In genomic region chr3:144570816-144571487, GRCm38 (mm10) we compare ENCODE assay signal across 8 mouse cellular contexts. TPM values are rescaled to one million over a fixed set of nuclear protein-coding genes. Genes with fewer than 3 reads are reported as not detected.
DNase-seq lines count a peak whose midpoint lies in the region; ATAC-seq and TF ChIP-seq lines count a peak whose summit lies in the region.

No protein-coding gene starts in this region.

- no peak for TF ChIP-seq POLR2A in bone marrow macrophage, adult 2 months (IDR thresholded peaks at IDR 0.05; ENCODE audit: borderline replicate concordance, low read depth, low read length)

- peak overlapping the region; percentile 59 for H3K4me2 ChIP-seq in kidney, embryonic 16.5 days (replicated peaks; ENCODE audit: low read depth, low read length)
- H3K4me2 ChIP-seq in hindbrain, embryonic 13.5 days, result peak overlapping the region; percentile 64
- H3K4me2 ChIP-seq in midbrain, embryonic 15.5 days, result peak overlapping the region; percentile 55

- no peak for TF ChIP-seq CTCF in bone marrow macrophage, adult 2 months (IDR thresholded peaks at IDR 0.05; ENCODE audit: low read depth, low read length)

- no peak for ATAC-seq in kidney, embryonic 16.5 days (ENCODE audit: low FRiP score, low TSS enrichment)
- no peak for ATAC-seq in hindbrain, embryonic 13.5 days (ENCODE audit: low FRiP score)
- ATAC-seq in midbrain, embryonic 15.5 days (replicated peaks), result no peak

- peak overlapping the region; percentile 97 for H3K9ac ChIP-seq in kidney, embryonic 16.5 days (replicated peaks; ENCODE audit: low read length)
- peak overlapping the region; percentile 93 for H3K9ac ChIP-seq in hindbrain, embryonic 13.5 days
- peak overlapping the region; percentile 91 for H3K9ac ChIP-seq in midbrain, embryonic 15.5 days

- H3K27me3 ChIP-seq in kidney, embryonic 16.5 days (ENCODE audit: insufficient read depth, low read length), result no peaks in the 10 kb centered on the region
- no peaks in the 10 kb centered on the region for H3K27me3 ChIP-seq in hindbrain, embryonic 13.5 days
- H3K27me3 ChIP-seq in midbrain, embryonic 15.5 days (replicated peaks), result no peaks in the 10 kb centered on the region

- peak overlapping the region; percentile 90 for H3K4me3 ChIP-seq in kidney, embryonic 16.5 days (ENCODE audit: low read length)
- peak overlapping the region; percentile 98 for H3K4me3 ChIP-seq in bone marrow macrophage, adult 2 months (ENCODE audit: insufficient read depth, low read length)
- peak overlapping the region; percentile 78 for H3K4me3 ChIP-seq in hindbrain, embryonic 13.5 days
- peak overlapping the region; percentile 56 for H3K4me3 ChIP-seq in midbrain, embryonic 15.5 days

- DNase-seq in kidney, adult 8-10 months, result no peak
- no peak for DNase-seq in adrenal gland, postnatal 4 days (ENCODE audit: low spot score in 2 of 2)
- no peak for DNase-seq in spleen, adult 18-20 months
- no peak for DNase-seq in embryo, embryonic 11 days

- no peaks in the 10 kb centered on the region for H3K9me3 ChIP-seq in kidney, embryonic 16.5 days (ENCODE audit: low read length)
- no peaks in the 10 kb centered on the region for H3K9me3 ChIP-seq in hindbrain, embryonic 13.5 days
- H3K9me3 ChIP-seq in midbrain, embryonic 15.5 days, result no peaks in the 10 kb centered on the region

- H3K27ac ChIP-seq in kidney, embryonic 16.5 days (ENCODE audit: low read length), result peak overlapping the region; percentile 90
- H3K27ac ChIP-seq in bone marrow macrophage, adult 2 months (ENCODE audit: insufficient read depth, low read depth, low read length), result peak overlapping the region; percentile 94
- H3K27ac ChIP-seq in hindbrain, embryonic 13.5 days, result peak overlapping the region; percentile 96
- peak overlapping the region; percentile 92 for H3K27ac ChIP-seq in midbrain, embryonic 15.5 days

- H3K36me3 ChIP-seq in kidney, embryonic 16.5 days (ENCODE audit: insufficient read depth, low read length), result 0 out of 2 replicates have a peak, but pooled peaks cover 6% of the 10 kb centered on the region
- peaks cover 10% of the 10 kb centered on the region; the same call in 1 of the 2 replicates for H3K36me3 ChIP-seq in hindbrain, embryonic 13.5 days
- H3K36me3 ChIP-seq in midbrain, embryonic 15.5 days (replicated peaks), result no peaks in the 10 kb centered on the region; the same call in 1 of the 2 replicates

- WGBS in kidney, embryonic 16.5 days, result under 1% methylated on average over 25 of the region's 25 CpGs
- under 1% methylated on average over 25 of the region's 25 CpGs for WGBS in hindbrain, embryonic 13.5 days
- WGBS in midbrain, embryonic 15.5 days, result under 1% methylated on average over 25 of the region's 25 CpGs

- H3K4me1 ChIP-seq in kidney, embryonic 16.5 days (ENCODE audit: insufficient read depth, low read length), result peaks cover 28% of the 10 kb centered on the region; the same call in 1 of the 2 replicates
- H3K4me1 ChIP-seq in bone marrow macrophage, adult 2 months (ENCODE audit: control insufficient read depth, insufficient read depth, low read length), result peaks cover 22% of the 10 kb centered on the region
- H3K4me1 ChIP-seq in hindbrain, embryonic 13.5 days (replicated peaks), result peaks cover 54% of the 10 kb centered on the region
- H3K4me1 ChIP-seq in midbrain, embryonic 15.5 days, result peaks cover 43% of the 10 kb centered on the region

RNA-seq across cellular contexts. Expression of gene Selenof, which starts 0.8 kb away (rescaled TPM):
- polyA plus RNA-seq in kidney, embryonic 16.5 days (2015; fragmentation: Nextera tagmentation; extraction: Ambion mirVana), result 645 and 709 TPM in 2 replicates
- 327 and 351 TPM in 2 replicates for polyA plus RNA-seq in bone marrow macrophage, adult 2 months (2012; ENCODE audit: insufficient read depth, insufficient read length, missing spikeins)
- 552 and 565 TPM in 2 replicates for polyA plus RNA-seq in hindbrain, embryonic 13.5 days (2015; fragmentation: Nextera tagmentation; extraction: Ambion mirVana)
- 501 and 507 TPM in 2 replicates for polyA plus RNA-seq in midbrain, embryonic 15.5 days (2015; fragmentation: Nextera tagmentation; extraction: Ambion mirVana)
- 100 to 1,000 TPM; 288 to 291 TPM for total RNA-seq in adrenal gland, postnatal 4 days (2021)

RNA-seq across cellular contexts. Expression of gene Hs2st1, which starts 1.0 kb away (rescaled TPM):
- 10.2 and 11.3 TPM in 2 replicates for polyA plus RNA-seq in kidney, embryonic 16.5 days (2015; fragmentation: Nextera tagmentation; extraction: Ambion mirVana)
- polyA plus RNA-seq in bone marrow macrophage, adult 2 months (2012; ENCODE audit: insufficient read depth, insufficient read length, missing spikeins), result 27.7 and 31.0 TPM in 2 replicates
- polyA plus RNA-seq in hindbrain, embryonic 13.5 days (2015; fragmentation: Nextera tagmentation; extraction: Ambion mirVana), result 12.4 and 13.7 TPM in 2 replicates
- 15.6 and 17.1 TPM in 2 replicates for polyA plus RNA-seq in midbrain, embryonic 15.5 days (2015; fragmentation: Nextera tagmentation; extraction: Ambion mirVana)
- total RNA-seq in adrenal gland, postnatal 4 days (2021), result 10 to 100 TPM; 27.8 to 31.1 TPM
